Mouse (Mus musculus): ENCODE measurements around the gene Cd40.
A peak's percentile ranks its signal among the peaks of the same experiment; 100 is the strongest.

Gene Cd40

DNA sequence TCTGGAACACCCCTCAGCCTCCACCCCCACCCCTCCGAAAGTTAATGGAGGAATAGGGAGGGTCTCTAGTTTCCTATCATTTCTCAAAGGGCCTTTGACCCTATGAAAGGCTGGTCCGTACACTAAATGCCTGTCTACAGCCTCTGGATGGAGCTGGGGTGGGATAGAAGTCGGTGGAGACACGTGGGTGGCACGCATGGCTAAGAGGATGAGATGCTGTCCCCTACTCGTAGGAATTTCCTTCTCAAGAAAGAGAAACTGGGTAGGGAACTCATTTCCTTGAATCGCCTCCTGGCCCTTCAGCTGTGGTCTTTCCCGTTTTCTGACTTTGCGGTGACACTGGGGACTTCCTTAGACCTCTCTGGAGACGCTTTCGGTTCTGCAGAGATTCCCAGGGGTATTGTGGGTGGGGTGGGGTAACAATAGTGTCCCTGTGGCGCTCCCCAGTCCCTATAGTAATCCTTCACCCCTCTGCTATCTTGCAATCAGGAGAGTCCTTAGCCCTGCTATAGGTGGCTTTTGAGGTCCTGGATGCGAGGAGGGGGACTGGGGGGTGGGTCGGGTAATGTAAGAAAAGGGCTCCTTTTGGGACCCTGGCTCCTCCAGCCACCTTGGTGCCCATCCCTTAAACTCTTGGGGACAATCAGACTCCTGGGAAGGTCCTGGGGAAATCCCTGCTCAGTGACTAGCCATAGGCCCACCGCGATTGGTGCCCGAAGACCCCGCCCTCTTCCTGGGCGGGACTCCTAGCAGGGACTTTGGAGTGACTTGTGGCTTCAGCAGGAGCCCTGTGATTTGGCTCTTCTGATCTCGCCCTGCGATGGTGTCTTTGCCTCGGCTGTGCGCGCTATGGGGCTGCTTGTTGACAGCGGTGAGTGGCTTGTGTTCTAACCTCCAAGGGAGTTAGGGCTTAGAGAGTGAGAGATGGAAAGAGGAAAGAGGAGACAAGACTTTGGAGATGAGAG, at the start of gene Cd40:
Gene Cd40, plus strand, starts transcription at position 740 of the 965 bp plus-strand sequence.
- peak; percentile 85 for DNase-seq (ENCODE audit: low spot score)

DNA sequence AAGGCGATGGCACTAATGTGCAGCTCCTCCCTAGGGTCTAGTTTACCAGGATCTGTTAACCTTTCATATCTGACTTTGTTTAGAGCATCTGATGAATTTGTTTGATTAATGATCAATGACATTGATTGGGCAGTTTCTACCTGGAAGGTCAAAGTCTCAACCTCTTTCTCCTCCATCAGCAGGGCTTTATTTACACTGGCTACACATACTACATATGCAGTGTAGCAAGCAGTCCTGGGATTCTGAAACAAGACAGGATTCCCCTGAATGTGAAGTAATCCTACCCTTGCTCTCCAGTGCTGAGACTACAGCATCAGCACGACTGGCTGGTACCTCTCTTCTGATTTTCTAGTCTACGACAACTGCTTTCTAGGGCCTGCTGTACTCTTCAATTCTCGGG, 48.6 kb upstream of the Cd40 start:
- no peak for DNase-seq (ENCODE audit: low spot score)

DNA sequence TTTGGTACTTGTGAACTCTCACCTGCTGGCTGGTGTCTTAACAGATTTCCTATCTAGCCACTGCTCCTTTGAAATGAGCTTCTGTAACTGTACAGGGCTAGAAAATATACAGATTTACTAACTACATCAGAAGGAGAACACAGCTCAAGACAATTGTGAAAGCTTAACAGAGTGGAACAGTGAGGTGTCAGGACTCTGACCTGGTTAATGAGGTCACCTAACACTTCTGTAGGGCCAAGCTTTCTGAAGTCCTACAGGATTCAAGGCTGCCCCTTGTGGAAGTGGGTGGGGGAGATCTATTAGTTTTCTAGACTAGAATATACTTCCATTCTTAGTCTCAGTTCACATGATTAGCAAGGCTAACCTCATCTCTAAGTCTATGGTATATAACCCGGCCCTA, 47.4 kb upstream of the Cd40 start:
- DNase-seq (ENCODE audit: low spot score), result no peak

DNA sequence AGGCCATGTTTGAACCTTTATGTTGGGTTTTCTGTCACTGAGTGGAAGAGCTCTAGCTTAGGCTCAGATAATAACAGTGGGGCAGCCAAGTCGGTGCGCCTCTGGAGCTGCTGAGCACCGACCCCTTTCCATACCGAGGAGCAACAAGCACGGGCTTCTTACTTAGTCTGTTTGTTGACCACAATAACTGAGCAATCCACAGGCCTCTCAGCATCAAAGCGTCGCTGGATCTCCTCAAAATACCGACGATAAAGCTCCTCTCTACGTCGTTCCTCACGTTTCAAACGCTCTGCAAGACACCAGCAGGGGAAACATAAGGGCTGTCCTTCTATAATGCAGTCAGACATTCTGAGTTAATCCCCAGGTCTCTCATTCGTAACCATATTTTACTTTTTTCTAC, 46.3 kb upstream of the Cd40 start:
- no peak for DNase-seq (ENCODE audit: low spot score)

DNA sequence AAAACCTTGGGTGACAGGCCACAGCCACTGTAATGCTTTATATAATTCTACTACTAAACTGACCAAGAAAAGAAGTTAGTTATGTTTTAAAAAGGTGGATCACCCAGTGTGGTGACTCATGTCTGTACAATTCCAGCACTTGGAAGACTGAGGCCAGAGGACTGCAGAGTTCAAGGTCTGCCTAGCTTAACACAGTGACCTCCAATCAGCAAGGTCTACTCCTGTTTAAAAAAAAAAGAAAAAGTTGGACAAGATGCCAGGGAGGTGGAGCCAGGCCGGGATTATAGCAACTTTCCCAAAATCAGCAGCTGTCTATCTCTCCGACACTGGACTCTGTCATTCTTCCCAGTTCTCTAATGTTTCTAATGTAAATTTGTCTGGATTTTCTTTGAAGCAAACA, 45.8 kb upstream of the Cd40 start:
- no peak for DNase-seq (ENCODE audit: low spot score)

DNA sequence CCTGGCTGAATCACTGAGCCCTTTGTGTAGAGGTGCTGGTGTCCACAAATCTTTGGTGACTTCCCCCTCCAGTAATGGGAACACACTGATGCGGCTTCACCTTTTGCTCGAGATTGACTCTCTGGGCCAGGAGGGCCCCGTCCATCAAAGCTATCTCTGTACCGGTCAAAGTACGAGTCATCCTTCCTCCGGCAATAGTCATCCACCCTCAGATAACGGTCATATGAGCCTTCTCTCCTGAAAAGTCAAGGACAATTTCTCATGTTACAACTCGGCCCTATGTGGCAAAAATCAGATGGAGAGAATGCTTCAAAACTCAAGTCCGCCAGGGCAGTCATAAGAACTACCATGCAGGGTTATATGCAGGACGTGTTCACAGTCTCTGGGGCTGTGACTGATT, 45.1 kb upstream of the Cd40 start:
- no peak for DNase-seq (ENCODE audit: low spot score)

DNA sequence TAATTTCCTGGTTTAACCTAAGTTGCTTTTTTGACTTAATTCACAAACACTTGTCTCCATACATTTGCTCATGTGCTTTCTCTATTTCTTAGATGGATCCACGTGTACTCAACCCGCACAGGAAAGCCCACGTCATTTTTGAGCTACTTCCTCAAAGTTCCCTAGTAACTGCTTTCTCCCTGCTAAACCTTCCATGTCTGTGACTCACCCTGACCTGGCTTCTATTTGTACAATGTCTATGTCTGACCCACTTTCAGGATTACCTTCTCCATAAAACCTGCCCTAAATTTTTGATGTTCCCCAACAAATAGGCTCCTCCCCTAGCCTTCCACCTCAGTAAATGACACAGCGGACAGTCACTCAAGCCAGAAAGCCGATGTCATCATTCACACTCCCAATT, 40.5 kb upstream of the Cd40 start:
- DNase-seq (ENCODE audit: low spot score), result no peak

DNA sequence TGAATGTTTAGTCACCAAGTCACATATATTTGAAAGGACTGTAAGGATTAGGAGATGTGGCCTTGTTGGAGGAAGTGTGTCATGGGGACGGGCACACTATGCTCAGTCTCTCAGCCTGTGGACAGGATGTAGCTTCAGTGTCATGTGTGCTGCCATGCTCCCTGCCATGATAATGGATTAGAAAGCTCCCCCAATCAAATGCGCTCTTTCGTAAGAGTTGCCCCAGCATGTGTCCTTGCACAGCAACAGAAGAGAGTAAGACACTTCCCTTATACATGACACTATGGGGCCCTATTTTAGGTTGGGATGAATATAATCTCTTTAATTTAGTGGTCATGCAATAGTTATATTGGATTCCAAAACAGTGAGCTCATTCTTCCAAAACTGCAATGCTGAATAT, 34.9 kb upstream of the Cd40 start:
- DNase-seq (ENCODE audit: low spot score), result no peak

DNA sequence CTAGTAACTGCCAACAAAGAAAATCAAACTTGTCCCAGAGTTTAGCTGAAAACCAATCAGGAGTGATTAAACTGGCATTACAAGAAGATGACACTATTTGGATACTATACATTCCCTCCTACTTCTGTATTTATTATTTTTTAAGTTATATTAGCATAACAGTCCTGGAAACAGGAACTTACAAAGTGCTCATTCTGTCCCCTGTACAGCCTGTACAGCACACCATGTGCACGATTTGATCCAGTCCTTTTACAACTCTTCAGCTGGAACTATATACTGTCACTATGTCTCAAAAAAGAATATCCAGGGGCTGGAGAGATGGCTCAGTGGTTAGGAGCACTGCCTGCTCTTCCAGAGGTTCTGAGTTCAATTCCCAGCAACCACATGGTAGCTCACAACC, 28.3 kb upstream of the Cd40 start:
- no peak for DNase-seq (ENCODE audit: low spot score)

DNA sequence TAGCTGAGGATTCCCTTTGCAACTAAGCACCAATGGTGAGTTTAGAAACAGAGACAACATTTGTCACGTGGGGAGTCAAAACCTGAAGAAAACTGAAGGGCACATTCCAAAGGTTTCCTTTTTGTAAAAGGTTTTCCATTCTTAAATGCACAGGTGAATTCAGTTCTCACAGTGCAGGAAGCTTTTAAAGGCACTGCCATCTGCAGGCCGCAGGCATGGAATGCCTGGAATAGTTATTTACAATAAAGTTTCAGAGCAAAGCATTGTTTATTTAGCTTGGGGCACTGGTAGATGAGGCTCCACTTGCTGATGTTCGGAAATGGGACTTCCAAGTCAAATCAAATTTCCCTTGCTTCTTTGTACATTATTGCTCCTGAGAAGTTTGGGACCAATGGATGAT, 22.9 kb upstream of the Cd40 start:
- DNase-seq (ENCODE audit: low spot score), result no peak

DNA sequence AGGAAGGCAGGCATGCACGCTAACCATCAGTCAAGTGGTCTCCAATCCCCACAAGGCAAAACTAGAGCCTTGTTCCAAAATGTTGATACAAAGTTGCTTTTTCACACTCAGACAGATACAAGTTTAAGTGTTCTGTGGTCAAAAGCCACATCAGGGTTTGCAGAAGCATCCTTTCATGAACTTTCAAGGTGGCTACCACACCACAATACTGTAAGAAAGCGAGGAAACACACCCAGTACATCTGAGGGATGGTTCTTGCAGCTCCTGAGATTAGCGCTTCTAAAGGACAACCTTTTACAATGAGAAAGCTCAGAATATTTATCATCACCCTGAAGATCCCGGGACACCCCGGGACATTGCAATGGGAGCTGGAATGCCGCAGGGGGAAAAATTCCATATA, 22.1 kb upstream of the Cd40 start:
- DNase-seq (ENCODE audit: low spot score), result no peak

DNA sequence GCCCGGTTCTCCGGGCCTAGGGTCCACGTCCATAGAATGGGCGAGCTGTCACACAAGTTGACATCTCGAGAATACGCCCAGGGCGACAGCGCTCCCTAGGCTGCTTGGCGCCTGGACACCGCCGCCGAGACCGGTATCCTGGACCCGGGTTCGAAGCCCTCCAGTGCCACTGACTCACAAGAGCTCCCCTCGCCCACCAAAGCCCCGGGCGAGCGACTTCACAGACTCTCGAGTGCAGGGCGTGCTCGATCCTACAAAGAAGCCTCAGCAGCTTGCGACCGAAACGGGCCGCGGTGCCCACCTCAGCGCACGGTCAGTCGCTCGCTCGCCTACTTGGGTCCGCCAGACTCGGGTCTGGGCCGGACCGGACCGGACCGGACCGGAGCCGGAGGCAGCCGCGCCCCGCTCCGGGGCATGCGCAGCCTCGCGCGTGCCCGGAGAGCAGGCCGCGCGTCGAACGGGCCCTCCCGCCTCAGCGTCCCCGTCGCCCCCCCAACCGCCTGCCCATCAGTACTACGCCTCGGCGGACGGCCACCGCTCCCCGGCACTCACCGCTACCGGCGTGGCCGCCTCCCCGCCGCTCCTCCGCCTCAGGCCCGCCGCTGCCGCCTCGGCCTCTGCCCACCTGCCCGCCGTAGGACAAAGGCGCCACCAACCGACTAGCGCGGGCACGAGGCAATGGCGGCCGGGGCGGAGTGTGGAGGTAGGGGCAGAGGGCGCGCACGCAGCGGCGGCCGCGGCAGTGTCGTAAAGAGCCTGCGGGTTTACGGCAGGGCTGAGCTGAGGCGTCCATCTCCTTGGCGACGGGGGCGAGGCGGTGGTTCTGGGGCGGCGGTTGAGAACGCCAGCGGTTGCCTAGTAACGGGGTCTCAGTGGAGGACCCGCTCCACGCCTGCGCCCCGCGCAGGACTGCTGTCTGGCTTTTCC, 21.0 kb upstream of the Cd40 start, which contains the start of gene Ncoa5:
Gene Ncoa5, minus strand, starts transcription at position 737 of the 927 bp plus-strand sequence.
- DNase-seq (ENCODE audit: low spot score), result peak; percentile 100

DNA sequence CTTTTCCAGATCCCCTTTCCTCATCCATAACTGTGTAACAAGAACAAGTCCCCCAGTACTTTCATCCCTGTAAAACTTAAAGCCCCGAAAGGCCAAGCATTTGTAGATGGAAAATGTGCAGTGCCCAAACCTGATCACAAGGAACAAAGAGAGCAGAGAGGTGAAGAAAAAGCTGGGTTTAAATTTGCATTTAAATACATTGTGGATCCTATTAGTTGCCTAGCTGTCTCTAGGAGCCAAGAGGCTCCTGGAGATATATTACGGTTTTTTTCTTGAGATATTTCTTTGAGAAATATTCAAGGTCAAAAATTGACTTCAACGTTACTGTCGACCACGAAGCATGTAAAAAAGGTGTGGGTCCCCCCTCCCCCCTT, 20.4 kb upstream of the Cd40 start:
- no peak for DNase-seq (ENCODE audit: low spot score)

DNA sequence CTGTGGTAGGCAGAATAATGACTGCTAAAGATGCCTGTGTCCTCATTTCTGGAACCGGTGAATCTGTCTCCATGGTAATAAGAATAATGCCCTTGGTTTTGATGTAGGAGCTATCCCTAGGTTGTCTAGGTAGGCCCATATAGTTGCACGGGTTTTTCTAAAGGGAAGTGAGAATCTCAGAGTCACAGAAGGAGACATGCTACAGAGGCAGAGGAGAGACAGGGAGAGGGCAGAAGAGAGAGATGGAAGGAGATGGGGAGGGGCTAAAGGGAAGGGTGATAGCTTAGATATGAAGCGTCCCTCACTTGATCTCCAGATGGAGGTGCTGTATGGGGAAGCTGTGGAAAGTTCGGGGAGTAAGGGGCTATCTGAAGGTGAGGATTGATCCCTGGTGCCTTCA, 18.0 kb upstream of the Cd40 start:
- DNase-seq (ENCODE audit: low spot score), result no peak

DNA sequence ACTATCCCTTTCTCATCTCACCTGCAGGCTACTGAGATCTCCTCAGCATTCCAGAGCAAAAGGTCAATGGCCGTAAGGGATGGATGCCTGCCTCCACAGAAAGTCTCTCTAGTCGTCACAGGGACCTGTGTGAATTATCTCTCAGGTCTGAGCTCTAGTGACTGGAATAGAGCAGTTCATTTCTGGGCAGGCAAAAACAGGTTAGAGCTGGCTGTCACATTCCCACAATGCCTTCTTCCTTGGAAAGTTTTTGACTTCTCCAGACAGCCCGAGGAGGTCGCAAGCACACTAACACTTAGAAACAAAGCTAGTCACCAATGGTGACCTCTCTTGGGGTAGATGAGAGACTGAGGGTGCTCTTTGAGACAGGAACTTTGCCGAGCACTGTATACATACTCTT, 13.3 kb upstream of the Cd40 start:
- no peak for DNase-seq (ENCODE audit: low spot score)

DNA sequence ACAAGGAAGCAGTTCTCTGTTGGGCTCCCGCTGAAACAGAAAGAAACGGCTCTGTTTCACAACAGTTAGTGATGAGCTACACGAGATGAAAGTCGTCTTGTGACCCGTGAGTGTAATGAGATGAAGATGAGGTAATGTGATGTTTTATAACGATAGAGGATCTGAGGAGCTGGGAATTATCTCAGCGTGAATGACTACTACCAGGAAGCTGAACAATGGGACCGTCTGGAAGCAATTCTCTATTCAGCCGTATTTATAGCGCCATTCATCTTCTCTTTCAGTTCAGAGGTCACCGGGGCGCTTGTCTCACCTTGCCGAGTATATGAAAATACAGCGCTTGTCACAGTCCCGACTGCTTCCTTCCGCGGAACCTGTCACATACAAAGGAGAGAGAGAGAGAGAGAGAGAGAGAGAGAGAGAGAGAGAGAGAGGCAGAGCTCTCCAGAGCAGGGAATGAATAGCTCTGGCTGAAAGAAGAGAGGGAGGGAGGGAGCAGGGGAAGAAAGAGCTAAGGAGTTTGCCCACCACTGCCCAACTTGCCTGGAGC, 12.3 kb upstream of the Cd40 start:
- peak; percentile 67 for DNase-seq (ENCODE audit: low spot score)

DNA sequence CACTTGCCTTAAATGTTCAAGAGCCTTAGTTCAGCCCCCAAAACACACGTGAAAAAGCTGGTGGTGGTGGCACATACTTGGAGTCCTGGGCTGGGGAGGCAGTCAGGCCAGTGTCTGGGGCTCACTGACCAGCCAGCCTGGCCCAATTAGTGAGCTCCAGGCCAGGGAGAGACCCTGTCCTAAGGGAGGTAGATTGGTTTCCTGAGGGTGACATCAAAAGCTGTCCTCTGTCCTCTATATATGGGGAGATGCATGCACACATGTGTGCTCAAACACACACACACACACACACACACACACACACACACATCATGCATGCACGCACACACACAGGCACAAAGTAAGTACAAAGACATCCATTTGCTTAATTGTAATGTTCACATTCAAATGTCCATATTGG, 11.7 kb upstream of the Cd40 start:
- no peak for DNase-seq (ENCODE audit: low spot score)

DNA sequence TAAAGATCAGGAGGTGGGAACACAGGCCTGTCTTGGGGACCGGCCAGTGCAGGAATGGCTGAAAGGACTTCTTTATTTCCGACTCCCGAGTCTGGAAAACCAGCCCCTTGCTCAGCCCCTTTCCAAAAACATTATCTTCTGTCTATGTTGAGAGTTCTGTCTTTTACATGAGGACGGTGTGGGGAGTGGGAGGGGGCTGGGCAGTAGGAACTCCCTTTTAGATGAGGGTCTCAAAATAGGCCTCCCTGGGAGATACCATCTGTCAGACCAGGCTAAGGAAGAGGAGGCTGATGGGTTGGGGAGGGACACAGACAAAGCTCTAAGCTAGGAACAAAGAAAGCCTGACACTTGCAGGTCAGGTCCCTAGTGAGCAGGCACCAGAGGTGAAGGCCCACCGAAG, 6.4 kb upstream of the Cd40 start:
- no peak for DNase-seq (ENCODE audit: low spot score)

DNA sequence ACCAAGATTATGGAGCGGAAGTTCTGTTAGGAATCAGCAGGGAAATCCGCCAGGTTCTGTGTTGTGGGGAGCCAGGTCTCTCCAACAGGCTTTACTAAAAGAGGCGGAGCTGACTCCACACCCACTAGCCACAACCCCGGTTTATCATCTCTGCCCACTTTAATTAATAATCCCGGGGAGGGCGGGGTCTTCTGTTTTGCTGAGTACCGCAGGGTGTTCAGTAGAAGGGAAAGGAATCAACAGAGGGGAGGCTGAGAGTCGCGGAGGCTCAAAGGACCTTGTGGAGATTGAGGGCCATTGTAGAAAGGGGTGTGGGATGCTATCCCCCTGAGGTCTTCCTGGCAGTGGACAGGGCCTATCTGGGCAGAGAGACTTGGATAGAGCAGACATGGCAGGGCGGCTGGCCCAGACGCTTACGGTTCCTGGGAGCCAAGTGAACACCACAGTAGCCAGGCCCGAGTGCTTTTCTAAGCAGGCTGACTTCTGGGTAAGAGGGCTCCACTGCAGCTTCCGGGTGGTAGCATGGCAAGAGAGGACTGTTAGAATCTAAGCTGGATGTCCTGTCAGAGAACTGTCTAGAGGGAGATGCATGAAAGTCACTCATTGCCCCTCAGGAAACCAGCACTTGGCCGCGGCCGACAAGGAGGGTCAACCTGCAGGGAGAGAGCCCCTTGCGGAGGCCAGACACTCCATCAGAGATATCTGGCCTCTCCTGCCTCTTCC, 4.4 kb upstream of the Cd40 start:
- no peak for DNase-seq (ENCODE audit: low spot score)

DNA sequence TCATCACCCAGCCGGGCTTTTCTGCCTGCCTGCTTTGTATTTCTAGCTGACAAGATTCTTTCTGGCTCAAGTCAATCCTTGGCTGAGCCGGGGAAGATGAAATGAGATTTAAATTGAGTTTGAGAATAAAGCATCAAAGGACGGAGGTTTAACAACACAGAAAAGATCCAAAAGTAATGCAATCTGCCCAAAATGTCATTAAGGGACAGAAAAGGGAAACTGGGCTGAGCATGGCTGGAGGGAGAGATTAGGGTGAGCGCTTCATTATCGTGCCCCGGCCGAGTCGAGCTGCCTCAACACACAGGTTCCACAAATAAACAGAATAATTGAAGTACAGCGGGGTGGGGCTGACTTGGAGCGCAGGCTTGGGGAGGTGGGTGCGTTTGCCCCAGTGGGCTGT, 3.9 kb upstream of the Cd40 start:
- DNase-seq (ENCODE audit: low spot score), result no peak

DNA sequence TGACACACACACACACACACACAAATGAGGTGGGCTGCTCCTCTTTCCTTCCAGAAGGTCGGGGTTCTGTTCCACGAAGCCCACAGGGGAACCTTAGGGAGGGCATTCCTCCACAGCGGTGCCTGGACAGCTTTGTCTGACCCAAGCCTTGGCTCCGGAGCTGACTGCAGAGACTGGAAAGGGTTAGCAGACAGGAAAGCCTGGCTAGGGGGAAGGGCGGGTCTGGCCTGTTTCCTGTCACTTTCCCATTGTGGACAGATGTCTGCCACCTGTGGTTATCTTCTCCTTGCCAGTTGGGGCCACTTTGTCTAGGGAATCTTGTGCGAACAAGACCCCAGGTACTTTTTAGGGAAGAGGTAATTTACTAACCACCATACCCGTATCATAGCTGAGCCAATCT, 478 bp downstream of the Cd40 start:
- peak; percentile 55 for DNase-seq (ENCODE audit: low spot score)
